Mouse (Mus musculus) embryonic fibroblast, embryonic 13.5 days (primary cell): ENCODE measurements around the gene Slc7a15.

Experiments used
- CTCF ChIP-seq: IDR thresholded peaks from 2 replicates; pipeline ENCODE4 v1.5.1; 2011; ENCODE audit warnings: mild to moderate bottlenecking, control low read depth, low read length, moderate library complexity, borderline replicate concordance; ENCODE audit not compliant: insufficient read depth
- POLR2A ChIP-seq: IDR thresholded peaks from 2 replicates; pipeline ENCODE4 v1.6.1; 2011; ENCODE audit warnings: low read depth, mild to moderate bottlenecking, control low read depth, low read length, moderate library complexity

DNA sequence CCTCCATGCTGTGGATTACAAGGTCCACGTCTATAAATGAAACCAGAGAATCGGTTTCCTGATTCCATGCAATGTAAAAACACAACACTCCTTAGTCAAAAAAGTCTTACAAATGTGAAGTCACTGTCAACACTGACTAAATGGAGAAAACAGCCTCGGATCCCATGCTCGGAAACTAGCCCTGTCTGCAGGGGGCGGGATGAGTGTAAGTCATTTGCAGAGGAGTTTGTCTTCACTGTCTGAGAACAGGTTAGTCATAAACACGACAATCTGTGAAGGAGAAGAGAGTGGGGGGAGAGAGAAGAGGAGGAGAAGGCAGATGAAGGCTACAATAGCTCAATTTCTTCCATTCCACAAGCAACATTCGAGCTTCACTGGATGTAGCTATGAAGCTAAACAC, 113.6 kb downstream of the Slc7a15 start:
- TF ChIP-seq CTCF (no peak), POLR2A (no peak)
